Mouse (Mus musculus) left cerebral cortex, adult 11 months (tissue): ENCODE results near the gene Cnp.
"Not testable (repeated sequence)": the region's sequence is repeated elsewhere in the genome, so short reads cannot be mapped to it uniquely, and the experiment has no call there.

Experiments
- DNase-seq: peaks from one replicate; pipeline ENCODE4 v3.0.0; 2022; ENCODE audit warnings: low spot score

The Cnp gene

GRCm38 (mm10) chr11:100555583-100555982, 19.1 kb upstream of the Cnp start:
- DNase-seq, result peak; percentile 53

GRCm38 (mm10) chr11:100557563-100557962, 17.1 kb upstream of the Cnp start:
- DNase-seq, result no peak

GRCm38 (mm10) chr11:100559476-100559875, 15.2 kb upstream of the Cnp start:
- no peak for DNase-seq

GRCm38 (mm10) chr11:100561748-100562147, 13.0 kb upstream of the Cnp start:
- DNase-seq, result no peak

GRCm38 (mm10) chr11:100564297-100564696, 10.4 kb upstream of the Cnp start:
- peak; percentile 57 for DNase-seq

GRCm38 (mm10) chr11:100564703-100565102, 10.0 kb upstream of the Cnp start:
- DNase-seq, result no peak

GRCm38 (mm10) chr11:100567229-100567628, 7.5 kb upstream of the Cnp start:
- DNase-seq, result no peak

GRCm38 (mm10) chr11:100567815-100568245, 6.9 kb upstream of the Cnp start:
- no peak for DNase-seq

GRCm38 (mm10) chr11:100568692-100569091, 6.0 kb upstream of the Cnp start:
- no peak for DNase-seq

- no peak for DNase-seq
Observed at GRCm38 (mm10) chr11:100569789-100570188, 4.9 kb upstream of the Cnp start.

- peak; percentile 77 for DNase-seq
Observed at GRCm38 (mm10) chr11:100570430-100571201, 4.1 kb upstream of the Cnp start.

- peak; percentile 64 for DNase-seq
Observed at GRCm38 (mm10) chr11:100571202-100571567, 3.5 kb upstream of the Cnp start.

- DNase-seq, result no peak
Observed at GRCm38 (mm10) chr11:100574188-100574587, 516 bp upstream of the Cnp start.

- DNase-seq, result peak; percentile 72
Observed at GRCm38 (mm10) chr11:100575484-100575855, 766 bp downstream of the Cnp start.

- DNase-seq, result no peak
Observed at GRCm38 (mm10) chr11:100576256-100576655, 1.6 kb downstream of the Cnp start.

GRCm38 (mm10) chr11:100577852-100578599, 3.3 kb downstream of the Cnp start:
- DNase-seq, result no peak

- DNase-seq, result no peak
Observed at GRCm38 (mm10) chr11:100579116-100579799, 4.6 kb downstream of the Cnp start.

GRCm38 (mm10) chr11:100580275-100580674, 5.6 kb downstream of the Cnp start:
- no peak for DNase-seq

- peak; percentile 44 for DNase-seq
Observed at GRCm38 (mm10) chr11:100581756-100582155, 7.1 kb downstream of the Cnp start.

GRCm38 (mm10) chr11:100582413-100582812, 7.7 kb downstream of the Cnp start:
- DNase-seq, result not testable (repeated sequence)

GRCm38 (mm10) chr11:100582836-100583235, 8.1 kb downstream of the Cnp start:
- no peak for DNase-seq

- DNase-seq, result no peak
Observed at GRCm38 (mm10) chr11:100584561-100584961, 9.9 kb downstream of the Cnp start.

GRCm38 (mm10) chr11:100585148-100585547, 10.4 kb downstream of the Cnp start:
- no peak for DNase-seq
